Mouse (Mus musculus): ENCODE measurements around the gene Enoph1.

DNA sequence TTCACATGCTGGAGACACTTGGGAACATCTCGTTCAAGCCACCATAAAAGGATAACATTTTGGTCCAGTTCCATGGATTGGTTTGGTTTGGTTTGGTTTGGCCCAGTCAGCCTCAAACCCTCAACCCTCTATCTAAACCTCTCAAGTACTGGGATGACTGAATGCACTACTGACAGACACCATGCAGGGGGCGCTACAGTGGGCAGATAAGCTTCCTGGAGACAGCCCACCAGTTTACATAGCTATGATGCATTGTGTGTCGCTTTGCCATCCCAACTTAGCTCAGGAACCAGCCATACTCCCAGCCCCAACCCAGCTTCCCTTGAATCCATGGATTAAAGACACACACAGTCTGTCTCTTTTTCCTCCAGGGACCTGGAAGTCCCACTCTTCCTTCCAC is 31.3 kb upstream of the Enoph1 start:
- TF ChIP-seq POLR2A (IDR thresholded peaks at IDR 0.05; ENCODE audit: control insufficient read depth, extremely low read depth, insufficient read depth, low read length, poor library complexity) = no peak
- TF ChIP-seq CTCF (IDR thresholded peaks at IDR 0.05; ENCODE audit: borderline replicate concordance, control insufficient read depth, extremely low read depth, insufficient read depth, low read length, poor library complexity) = no peak
